Mouse (Mus musculus) limb, embryonic 14.5 days (tissue): ENCODE measurements at regions not wholly inside any gene's neighbourhood (a gene's known extent, or its start where the extent isn't known, plus 50 kb on each side); places are given as distances from the start of the nearest gene placed in this dataset.

Experiments used
- ATAC-seq: fragments of 200-750 bp; cut with Nextera tagmentation; 2 replicates; pipeline ENCODE4 v1.8.0; 2017; ENCODE audit warnings: low read depth, moderate number of reproducible peaks, moderate TSS enrichment; ENCODE audit not compliant: low FRiP score
- DNase-seq: peaks from one replicate; pipeline ENCODE4 v3.0.0-alpha.2; 2015; ENCODE audit warnings: low spot score
- H3K27ac ChIP-seq: fragments of 300-500 bp; sonication (generic); replicated peaks from 2 replicates; pipeline ENCODE4 v1.5.1; 2014; ENCODE audit warnings: low read depth, mild to moderate bottlenecking, low read length, moderate library complexity, mixed read lengths
- H3K27me3 ChIP-seq: fragments of 300-500 bp; sonication (generic); 2 replicates; pipeline ENCODE4 v1.6.1; 2014; ENCODE audit warnings: low read length, mixed read lengths; ENCODE audit not compliant: control insufficient read depth, insufficient read depth
- H3K36me3 ChIP-seq: fragments of 300-500 bp; sonication (generic); 2 replicates; pipeline ENCODE4 v1.6.1; 2014; ENCODE audit warnings: mild to moderate bottlenecking, low read length, moderate library complexity, mixed read lengths; ENCODE audit not compliant: control insufficient read depth, insufficient read depth
- H3K4me1 ChIP-seq: fragments of 300-500 bp; sonication (generic); 2 replicates; pipeline ENCODE4 v1.6.1; 2014; ENCODE audit warnings: antibody characterized with exemption, low read length, mixed read lengths; ENCODE audit not compliant: control insufficient read depth, insufficient read depth
- H3K4me2 ChIP-seq: fragments of 300-500 bp; sonication (generic); replicated peaks from 2 replicates; pipeline ENCODE4 v1.6.1; 2014; ENCODE audit warnings: low read depth, mild to moderate bottlenecking, low read length, moderate library complexity; ENCODE audit not compliant: severe bottlenecking
- H3K4me3 ChIP-seq: fragments of 300-500 bp; sonication (generic); replicated peaks from 2 replicates; pipeline ENCODE4 v1.5.1; 2014; ENCODE audit warnings: low read length
- H3K9ac ChIP-seq: fragments of 300-500 bp; sonication (generic); 2 replicates; pipeline ENCODE4 v1.6.1; 2014; ENCODE audit warnings: mild to moderate bottlenecking, low read depth, low read length, moderate library complexity; ENCODE audit not compliant: severe bottlenecking
- H3K9me3 ChIP-seq: fragments of 300-500 bp; sonication (generic); 2 replicates; pipeline ENCODE4 v1.6.1; 2016; ENCODE audit warnings: low read length; ENCODE audit not compliant: control insufficient read depth
- POLR2A ChIP-seq: fragments of 200-500 bp; IDR thresholded peaks from 2 replicates; pipeline ENCODE4 v1.8.0; 2012; ENCODE audit warnings: inconsistent platforms, mild to moderate bottlenecking, moderate library complexity, borderline replicate concordance; ENCODE audit not compliant: insufficient read depth, insufficient read length; ENCODE audit errors: extremely low read depth
- WGBS: fragments of 180-500 bp; shearing (Covaris S2); extraction: QIAGEN DNeasy Blood & Tissue Kit; methylation state at CpG from one replicate; pipeline ENCODE4 v1.1.7; 2014; 5-methylcytosine and 5-hydroxymethylcytosine counted together

- WGBS: 35% methylated on average over 2 of the region's 2 CpGs
Measured at GRCm38 (mm10) chr1:193538425-193538824, 168.3 kb upstream of the Camk1g start.

DNA sequence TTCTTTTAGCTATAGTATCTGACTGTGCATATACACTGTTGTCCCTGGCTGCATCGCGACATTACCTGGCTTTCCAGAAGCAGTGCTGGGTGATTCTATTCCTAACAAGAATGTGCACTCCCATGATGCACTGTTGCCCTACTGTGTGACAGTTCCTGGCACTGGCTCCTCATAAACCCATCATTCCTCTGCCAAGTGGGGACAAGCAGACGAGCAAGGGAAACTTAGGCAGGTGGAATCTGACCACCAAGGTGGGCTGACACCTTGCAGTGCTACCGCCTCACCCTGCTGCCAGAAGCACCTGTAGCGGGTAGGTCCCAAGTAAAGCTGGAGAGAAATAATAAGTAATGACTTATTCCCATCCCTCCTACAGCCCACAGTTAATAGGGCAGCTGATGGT is 167.5 kb upstream of the Camk1g start:
- no peaks in the 10 kb centered on the region for H3K9me3 ChIP-seq
- H3K9ac ChIP-seq: no peak overlapping the region
- no peak overlapping the region for H3K4me3 ChIP-seq
- no peak overlapping the region for H3K27ac ChIP-seq
- H3K27me3 ChIP-seq: no peaks in the 10 kb centered on the region
- peaks cover 26% of the 10 kb centered on the region for H3K4me1 ChIP-seq
- H3K36me3 ChIP-seq: no peaks in the 10 kb centered on the region
- ATAC-seq (no peak), DNase-seq (no peak)
- no peak for TF ChIP-seq POLR2A
- WGBS: 88% methylated on average over 5 of the region's 5 CpGs
- H3K4me2 ChIP-seq: no peak overlapping the region

More at GRCm38 (mm10) chr1:193538425-193538824, 168.3 kb upstream of the Camk1g start:
- Histone ChIP-seq H3K27me3 (no peaks in the 10 kb centered on the region), H3K36me3 (no peaks in the 10 kb centered on the region), H3K9me3 (no peaks in the 10 kb centered on the region), H3K9ac (no peak overlapping the region), H3K4me2 (no peak overlapping the region), H3K4me1 (peaks cover 26% of the 10 kb centered on the region), H3K4me3 (no peak overlapping the region), H3K27ac (no peak overlapping the region)
- TF ChIP-seq POLR2A: no peak
- peak; percentile 62 for DNase-seq
- no peak for ATAC-seq

DNA sequence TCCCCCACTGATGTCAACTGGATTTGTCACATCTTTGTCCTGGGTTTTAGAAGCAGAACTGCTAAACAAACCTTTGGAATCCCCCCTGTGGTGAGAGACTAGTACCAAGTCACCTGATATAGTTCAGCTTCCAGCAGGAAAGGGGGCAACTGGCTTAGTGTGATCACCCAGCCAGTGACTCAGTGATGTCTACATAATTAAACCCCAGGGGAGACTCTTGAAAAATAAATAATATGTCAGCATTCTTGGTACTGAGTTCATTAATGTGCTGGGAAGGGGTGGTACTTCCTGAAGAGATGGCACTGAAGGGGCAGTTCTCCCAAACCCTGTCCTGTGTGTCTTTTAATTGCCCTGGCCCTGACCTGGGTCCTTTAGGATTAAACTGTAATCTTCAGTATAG is 166.5 kb upstream of the Camk1g start:
- H3K9ac ChIP-seq: no peak overlapping the region
- peaks cover 26% of the 10 kb centered on the region for H3K4me1 ChIP-seq
- DNase-seq (no peak), ATAC-seq (no peak)
- H3K27ac ChIP-seq: no peak overlapping the region
- H3K27me3 ChIP-seq: no peaks in the 10 kb centered on the region
- no peak overlapping the region for H3K4me2 ChIP-seq
- no peak overlapping the region for H3K4me3 ChIP-seq
- H3K9me3 ChIP-seq: no peaks in the 10 kb centered on the region
- TF ChIP-seq POLR2A: no peak
- H3K36me3 ChIP-seq: no peaks in the 10 kb centered on the region

GRCm38 (mm10) chr1:193534449-193534848 is 164.4 kb upstream of the Camk1g start:
- Histone ChIP-seq H3K27me3 (no peaks in the 10 kb centered on the region), H3K4me1 (peaks cover 19% of the 10 kb centered on the region), H3K36me3 (no peaks in the 10 kb centered on the region), H3K27ac (no peak overlapping the region), H3K4me3 (no peak overlapping the region), H3K4me2 (no peak overlapping the region), H3K9me3 (no peaks in the 10 kb centered on the region), H3K9ac (no peak overlapping the region)
- ATAC-seq: no peak
- TF ChIP-seq POLR2A: no peak
- DNase-seq: no peak
- 77% methylated on average over 4 of the region's 4 CpGs for WGBS

DNA sequence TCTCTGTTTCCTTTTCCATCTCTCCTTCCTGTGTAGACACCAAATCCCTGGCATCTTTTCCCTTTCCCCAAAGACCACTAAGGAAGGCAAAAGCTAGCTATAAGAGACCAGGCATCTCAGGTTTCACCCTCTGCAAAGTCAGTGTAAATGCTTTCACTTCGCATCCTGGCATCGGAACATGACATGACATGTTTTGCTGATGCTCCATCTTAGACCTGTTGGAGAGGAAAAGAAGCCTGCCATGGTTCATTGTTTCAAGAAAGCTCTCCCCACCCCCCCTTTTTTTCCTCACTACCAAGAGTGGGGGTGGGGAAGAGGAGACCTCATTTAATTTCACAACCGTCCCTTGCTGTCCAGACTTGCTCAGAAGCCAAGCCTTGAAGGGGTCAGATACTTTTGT is 156.4 kb upstream of the Camk1g start:
- DNase-seq: peak; percentile 37
- Histone ChIP-seq H3K9me3 (peaks cover 5% of the 10 kb centered on the region; the same call in 1 of the 2 replicates), H3K36me3 (no peaks in the 10 kb centered on the region)

DNA sequence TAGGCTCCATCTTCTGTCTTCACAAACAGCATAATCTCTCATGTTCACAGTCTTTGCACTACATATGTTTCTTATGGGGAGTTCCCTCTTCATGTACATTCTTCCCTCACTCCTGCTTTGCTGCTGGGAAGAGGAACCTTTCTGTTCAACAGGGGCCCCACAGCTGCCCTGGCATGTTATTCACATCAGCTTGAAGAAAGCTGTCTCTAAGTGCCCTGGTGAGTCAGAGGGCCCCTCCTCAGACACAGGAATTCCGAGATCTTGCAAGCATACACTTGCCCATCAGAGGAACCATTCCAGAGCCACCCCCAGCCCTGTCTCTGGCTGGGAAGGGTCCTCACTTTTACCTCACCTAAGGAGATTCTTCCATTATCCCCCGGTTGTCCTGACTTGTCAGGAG is 151.9 kb upstream of the Camk1g start:
- Histone ChIP-seq H3K36me3 (no peaks in the 10 kb centered on the region), H3K4me2 (no peak overlapping the region), H3K27ac (no peak overlapping the region), H3K27me3 (no peaks in the 10 kb centered on the region), H3K9me3 (no peaks in the 10 kb centered on the region), H3K9ac (no peak overlapping the region), H3K4me1 (peaks cover 16% of the 10 kb centered on the region), H3K4me3 (no peak overlapping the region)
- ATAC-seq (no peak), DNase-seq (no peak)
- TF ChIP-seq POLR2A: no peak
- 52% methylated on average over 2 of the region's 2 CpGs for WGBS

More for the DNA sequence above, 156.4 kb upstream of the Camk1g start:
- WGBS: 27% methylated on average over 3 of the region's 3 CpGs
- Histone ChIP-seq H3K27ac (no peak overlapping the region), H3K4me3 (no peak overlapping the region), H3K4me2 (no peak overlapping the region), H3K27me3 (no peaks in the 10 kb centered on the region), H3K4me1 (0 out of 2 replicates have a peak, but pooled peaks cover 3% of the 10 kb centered on the region), H3K9ac (no peak overlapping the region)
- no peak; the same call in 1 of the 2 replicates for ATAC-seq
- TF ChIP-seq POLR2A: no peak
